Comparison of ENCODE assay signal across 11 mouse cellular contexts in the genomic region with DNA sequence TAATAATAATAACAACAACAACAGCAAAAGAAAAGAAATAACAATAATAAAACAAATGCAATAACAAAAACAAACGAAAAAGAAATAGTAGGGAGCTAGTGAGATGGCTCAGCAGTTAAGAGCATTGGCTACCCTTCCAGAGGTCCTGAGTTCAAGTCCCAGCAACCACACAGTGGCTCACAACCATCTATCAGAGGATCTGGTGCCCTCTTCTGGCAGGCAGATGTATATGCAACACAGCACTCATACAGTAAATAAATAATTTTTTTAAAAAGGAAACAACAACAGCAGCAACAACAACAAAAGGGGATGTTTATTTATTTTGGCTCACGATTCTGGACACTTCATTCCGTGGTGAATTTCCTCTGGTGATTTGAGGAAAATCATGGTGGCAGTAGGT. TPM values are rescaled to one million over a fixed set of nuclear protein-coding genes. Genes with fewer than 3 reads are reported as not detected.
DNase-seq lines count a peak whose midpoint lies in the region; ATAC-seq and TF ChIP-seq lines count a peak whose summit lies in the region.
"Had no signal": no experiment of that assay in that cellular context is flagged by ENCODE, and none has a peak within 500 bp of the region (broad histone marks: within the 10 kb centered on the region; RNA-seq: fewer than 3 reads in every experiment).

No protein-coding gene starts in this region.

- H3K9me3 ChIP-seq in midbrain, postnatal 0 days (ENCODE audit: low read length) = no peaks in the 10 kb centered on the region
- H3K9me3 ChIP-seq in midbrain, embryonic 10.5 days (replicated peaks) = no peaks in the 10 kb centered on the region
- no peaks in the 10 kb centered on the region for H3K9me3 ChIP-seq in hindbrain, embryonic 10.5 days

- no peak overlapping the region for H3K9ac ChIP-seq in midbrain, postnatal 0 days (replicated peaks; ENCODE audit: low read length, poor library complexity, severe bottlenecking)

- WGBS in midbrain, postnatal 0 days = 76% methylated on average over 3 of the region's 3 CpGs
- 75% methylated on average over 3 of the region's 3 CpGs for WGBS in midbrain, embryonic 10.5 days
- 75% methylated on average over 3 of the region's 3 CpGs for WGBS in hindbrain, embryonic 10.5 days

- peak; percentile 29 for DNase-seq in heart, postnatal 4 days
- DNase-seq in heart, adult 18-20 months = no peak
- no peak for DNase-seq in midbrain, postnatal 0 days (ENCODE audit: low spot score)
- DNase-seq in midbrain, embryonic 10.5 days (ENCODE audit: low spot score) = no peak
- peak; percentile 20 for DNase-seq in adipocyte (ENCODE audit: low spot score)
- peak; percentile 21 to 29 for DNase-seq in thymus, postnatal 36 days
- no peak for DNase-seq in urinary bladder, adult 2 months (ENCODE audit: low spot score)
- no peak for DNase-seq in hindbrain, embryonic 10.5 days (ENCODE audit: low spot score)
- DNase-seq: kidney, adult 11 months; layer of hippocampus, postnatal 36 days had no signal

- H3K4me3 ChIP-seq in midbrain, postnatal 0 days (ENCODE audit: low read depth, low read length) = no peak overlapping the region
- no peak overlapping the region for H3K4me3 ChIP-seq in midbrain, embryonic 10.5 days
- H3K4me3 ChIP-seq in hindbrain, embryonic 10.5 days = no peak overlapping the region

- no peak overlapping the region for H3K4me2 ChIP-seq in midbrain, postnatal 0 days (ENCODE audit: low read depth, low read length, poor library complexity, severe bottlenecking)

- H3K36me3 ChIP-seq in midbrain, postnatal 0 days (ENCODE audit: insufficient read depth, low read length) = no peaks in the 10 kb centered on the region
- no peaks in the 10 kb centered on the region for H3K36me3 ChIP-seq in midbrain, embryonic 10.5 days
- no peaks in the 10 kb centered on the region for H3K36me3 ChIP-seq in hindbrain, embryonic 10.5 days

- TF ChIP-seq CTCF in midbrain, postnatal 0 days (IDR thresholded peaks at IDR 0.05) = peak; percentile 58

- H3K27me3 ChIP-seq in midbrain, postnatal 0 days (ENCODE audit: insufficient read depth, low read length) = no peaks in the 10 kb centered on the region
- peaks cover 44% of the 10 kb centered on the region for H3K27me3 ChIP-seq in midbrain, embryonic 10.5 days (ENCODE audit: low read depth, poor library complexity, severe bottlenecking)
- H3K27me3 ChIP-seq in hindbrain, embryonic 10.5 days (ENCODE audit: insufficient read depth, poor library complexity, severe bottlenecking) = peaks cover 45% of the 10 kb centered on the region

- H3K4me1 ChIP-seq in midbrain, postnatal 0 days (ENCODE audit: insufficient read depth, low read length) = no peaks in the 10 kb centered on the region
- H3K4me1 ChIP-seq in midbrain, embryonic 10.5 days = peaks cover 10% of the 10 kb centered on the region; the same call in 1 of the 2 replicates
- peaks cover 13% of the 10 kb centered on the region for H3K4me1 ChIP-seq in hindbrain, embryonic 10.5 days (replicated peaks)

- no peak overlapping the region for H3K27ac ChIP-seq in midbrain, postnatal 0 days (ENCODE audit: low read depth, low read length)
- no peak overlapping the region for H3K27ac ChIP-seq in midbrain, embryonic 10.5 days (replicated peaks)
- H3K27ac ChIP-seq in hindbrain, embryonic 10.5 days = no peak overlapping the region

- no peak for ATAC-seq in midbrain, postnatal 0 days (ENCODE audit: low FRiP score)

RNA-seq across cellular contexts. Expression of a gene that starts 16.4 kb away (rescaled TPM):
- total RNA-seq in heart, postnatal 4 days (2021) = 1 to 10 TPM; 1.2 to 2.1 TPM
- 1 to 10 TPM; 1.1 to 3.0 TPM for total RNA-seq in heart, adult 18-20 months (2021)
- 0.80 and 1.4 TPM in 2 replicates for total RNA-seq in midbrain, postnatal 0 days (2014; rRNA removed)
- polyA plus RNA-seq in midbrain, postnatal 0 days (2015; fragmentation: Nextera tagmentation; extraction: Ambion mirVana) = 2.0 and 2.1 TPM in 2 replicates
- 1.2 and 1.3 TPM in 2 replicates for polyA plus RNA-seq in midbrain, embryonic 10.5 days (2016; fragmentation: Nextera tagmentation; extraction: Ambion mirVana)
- polyA plus RNA-seq in urinary bladder, adult 2 months (2012; rRNA removed) = 3.0 TPM in 2 replicates
- 1.1 and 1.3 TPM in 2 replicates for polyA plus RNA-seq in hindbrain, embryonic 10.5 days (2016; fragmentation: Nextera tagmentation; extraction: Ambion mirVana)

RNA-seq across cellular contexts. Expression of a gene that starts 27.6 kb away (rescaled TPM):
- total RNA-seq in heart, postnatal 4 days (2021) = 1 to 10 TPM in 1 of 2 experiments, under 1 TPM in 1; 0.79 to 1.1 TPM
- total RNA-seq in heart, adult 18-20 months (2021) = 1 to 10 TPM; 1.0 to 1.4 TPM
- 0.57 and 0.88 TPM in 2 replicates for total RNA-seq in midbrain, postnatal 0 days (2014; rRNA removed)
- polyA plus RNA-seq in midbrain, postnatal 0 days (2015; fragmentation: Nextera tagmentation; extraction: Ambion mirVana) = 0.17 and 0.18 TPM in 2 replicates
- polyA plus RNA-seq in midbrain, embryonic 10.5 days (2016; fragmentation: Nextera tagmentation; extraction: Ambion mirVana) = 0.10 TPM in 2 replicates
- 0.47 and 0.52 TPM in 2 replicates for polyA plus RNA-seq in urinary bladder, adult 2 months (2012; rRNA removed)
- polyA plus RNA-seq in hindbrain, embryonic 10.5 days (2016; fragmentation: Nextera tagmentation; extraction: Ambion mirVana) = 0.15 and 0.17 TPM in 2 replicates
- polyA plus RNA-seq: heart, embryonic 14.5 days had no signal

Comparison
In these comparisons a context has a peak if more than half of its experiments do, and no peak if none do; other contexts are left out.
1. DNase-seq: peak in heart, postnatal 4 days (single experiment), adipocyte (single experiment) and thymus, postnatal 36 days (2 of 2); none in heart, adult 18-20 months (0 of 2), midbrain, postnatal 0 days (single experiment), midbrain, embryonic 10.5 days (single experiment), urinary bladder, adult 2 months (single experiment) and hindbrain, embryonic 10.5 days (single experiment).